Comparison of ENCODE assay signal across 21 mouse cellular contexts in genomic region chr16:35508581-35508980, GRCm38 (mm10). TPM values are rescaled to one million over a fixed set of nuclear protein-coding genes. Genes with fewer than 3 reads are reported as not detected.
DNase-seq lines count a peak whose midpoint lies in the region; ATAC-seq and TF ChIP-seq lines count a peak whose summit lies in the region.
"Had no signal": no experiment of that assay in that cellular context is flagged by ENCODE, and none has a peak within 500 bp of the region (broad histone marks: within the 10 kb centered on the region; RNA-seq: fewer than 3 reads in every experiment).

No protein-coding gene starts in this region.

- no peaks in the 10 kb centered on the region for H3K36me3 ChIP-seq in lung, embryonic 14.5 days (ENCODE audit: insufficient read depth)
- H3K36me3 ChIP-seq in embryonic facial prominence, embryonic 10.5 days (replicated peaks), result no peaks in the 10 kb centered on the region
- H3K36me3 ChIP-seq: embryonic facial prominence, embryonic 13.5 days; forebrain, embryonic 10.5 days; G1E; heart, embryonic 13.5 days; hindbrain, embryonic 15.5 days had no signal

- 65% methylated on average over 6 of the region's 6 CpGs for WGBS in lung, embryonic 14.5 days
- 89% methylated on average over 6 of the region's 6 CpGs for WGBS in embryonic facial prominence, embryonic 10.5 days

- peak; percentile 24 for DNase-seq in lung, embryonic 14.5 days
- no peak for DNase-seq in lung, postnatal 14 days
- peak; percentile 52 for DNase-seq in MN1 (ENCODE audit: low spot score)
- DNase-seq in brain, adult 2 months (ENCODE audit: low read depth, low spot score), result peak; percentile 37
- no peak for DNase-seq in layer of hippocampus, adult 9-11 months
- DNase-seq in embryonic facial prominence, embryonic 10.5 days (ENCODE audit: low spot score), result no peak
- no peak for DNase-seq in testis, postnatal 14 days (ENCODE audit: low spot score)
- DNase-seq: adrenal gland, adult 8-10 months; adrenal gland, postnatal 36 days; cerebellum, adult 11 months; cerebellum, adult 8-10 months; cerebellum, postnatal 25 days; gastrocnemius, postnatal 10 days; heart, postnatal 36 days had no signal

- no peak for TF ChIP-seq CTCF in lung, embryonic 14.5 days (IDR thresholded peaks at IDR 0.05; ENCODE audit: low read depth)

- no peak for ATAC-seq in lung, embryonic 14.5 days (ENCODE audit: insufficient read depth)
- ATAC-seq: forebrain, embryonic 16.5 days; intestine, postnatal 0 days had no signal

- no peaks in the 10 kb centered on the region for H3K27me3 ChIP-seq in lung, embryonic 14.5 days (ENCODE audit: insufficient read depth, low read length)
- no peaks in the 10 kb centered on the region for H3K27me3 ChIP-seq in embryonic facial prominence, embryonic 10.5 days (replicated peaks; ENCODE audit: low read depth, poor library complexity, severe bottlenecking)
- H3K27me3 ChIP-seq: embryonic facial prominence, embryonic 13.5 days; heart, embryonic 13.5 days; hindbrain, embryonic 15.5 days had no signal

- H3K9me3 ChIP-seq in lung, embryonic 14.5 days (ENCODE audit: low read depth, low read length), result no peaks in the 10 kb centered on the region
- H3K9me3 ChIP-seq in embryonic facial prominence, embryonic 10.5 days, result no peaks in the 10 kb centered on the region
- H3K9me3 ChIP-seq: embryonic facial prominence, embryonic 13.5 days; forebrain, embryonic 10.5 days; G1E; hindbrain, embryonic 15.5 days had no signal

- no peak overlapping the region for H3K4me3 ChIP-seq in lung, embryonic 14.5 days (ENCODE audit: low read depth, low read length)
- H3K4me3 ChIP-seq in embryonic facial prominence, embryonic 10.5 days, result no peak overlapping the region
- H3K4me3 ChIP-seq: embryonic facial prominence, embryonic 13.5 days; forebrain, embryonic 10.5 days; heart, embryonic 13.5 days; hindbrain, embryonic 15.5 days had no signal

- no peak overlapping the region for H3K27ac ChIP-seq in lung, embryonic 14.5 days (ENCODE audit: low read depth)
- H3K27ac ChIP-seq in embryonic facial prominence, embryonic 10.5 days (replicated peaks), result no peak overlapping the region
- H3K27ac ChIP-seq: embryonic facial prominence, embryonic 13.5 days; heart, embryonic 13.5 days; hindbrain, embryonic 15.5 days had no signal

- H3K4me1 ChIP-seq in lung, embryonic 14.5 days (ENCODE audit: insufficient read depth), result no peaks in the 10 kb centered on the region; the same call in 1 of the 2 replicates
- H3K4me1 ChIP-seq in embryonic facial prominence, embryonic 10.5 days, result peaks cover 12% of the 10 kb centered on the region
- H3K4me1 ChIP-seq: hindbrain, embryonic 15.5 days had no signal

- no peak overlapping the region for H3K4me2 ChIP-seq in lung, embryonic 14.5 days
- H3K4me2 ChIP-seq: embryonic facial prominence, embryonic 13.5 days; heart, embryonic 13.5 days; hindbrain, embryonic 15.5 days had no signal

- H3K9ac ChIP-seq in lung, embryonic 14.5 days, result no peak overlapping the region
- H3K9ac ChIP-seq: embryonic facial prominence, embryonic 13.5 days; heart, embryonic 13.5 days; hindbrain, embryonic 15.5 days had no signal

RNA-seq across cellular contexts. Expression of gene Pdia5, which starts 17.9 kb away (rescaled TPM):
- 16.5 and 18.4 TPM in 2 replicates for polyA plus RNA-seq in lung, embryonic 14.5 days (2014; fragmentation: Nextera tagmentation; extraction: Ambion mirVana)
- 23.3 and 23.5 TPM in 2 replicates for polyA plus RNA-seq in embryonic facial prominence, embryonic 10.5 days (2016; fragmentation: Nextera tagmentation; extraction: Ambion mirVana)
- polyA plus RNA-seq: G1E had no signal

RNA-seq across cellular contexts. Expression of gene Sema5b, which starts 32.4 kb away (rescaled TPM):
- polyA plus RNA-seq in lung, embryonic 14.5 days (2014; fragmentation: Nextera tagmentation; extraction: Ambion mirVana), result 2.7 and 3.3 TPM in 2 replicates
- 9.5 and 16.5 TPM in 2 replicates for polyA plus RNA-seq in embryonic facial prominence, embryonic 10.5 days (2016; fragmentation: Nextera tagmentation; extraction: Ambion mirVana)
- polyA plus RNA-seq: G1E had no signal

Comparison
In these comparisons a context has a peak if more than half of its experiments do, and no peak if none do; other contexts are left out.
1. DNase-seq: peak in lung, embryonic 14.5 days (single experiment), MN1 (single experiment) and brain, adult 2 months (single experiment); none in lung, postnatal 14 days (single experiment), layer of hippocampus, adult 9-11 months (single experiment), embryonic facial prominence, embryonic 10.5 days (single experiment) and testis, postnatal 14 days (single experiment).